Mouse (Mus musculus) kidney, adult 2 months (tissue): Measurements from ENCODE around the gene Pmel.
"Not testable (repeated sequence)": the region's sequence is repeated elsewhere in the genome, so short reads cannot be mapped to it uniquely, and the experiment has no call there.

Experiments
- CTCF ChIP-seq: fragments of 200-500 bp; conservative IDR thresholded peaks from 2 replicates; pipeline ENCODE4 v1.5.1; 2011; ENCODE audit warnings: low read depth, mild to moderate bottlenecking, control low read depth, low read length, moderate library complexity, mixed read lengths; ENCODE audit not compliant: insufficient read depth, insufficient read length
- POLR2A ChIP-seq: fragments of 200-500 bp; IDR thresholded peaks from one replicate; pipeline ENCODE4 v1.6.1; 2011; ENCODE audit warnings: low read depth, low read length, control low read depth

DNA sequence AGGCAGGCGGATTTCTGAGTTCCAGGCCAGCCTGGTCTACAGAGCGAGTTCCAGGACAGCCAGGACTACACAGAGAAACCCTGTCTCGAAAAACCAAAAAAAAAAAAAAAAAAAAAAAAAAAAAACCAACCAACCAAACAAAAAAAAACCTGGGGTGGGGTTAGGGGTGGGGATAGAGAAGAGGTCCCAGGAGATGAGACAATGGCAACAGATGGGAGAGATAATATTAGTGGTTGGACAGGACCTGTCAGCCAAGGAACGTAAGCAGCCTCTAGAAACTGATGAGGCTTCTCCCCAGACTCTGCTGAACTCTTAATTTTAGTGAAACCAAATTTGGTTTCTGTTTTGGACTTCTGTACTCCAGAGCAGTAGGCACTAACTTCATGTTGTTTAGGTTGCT is 21.5 kb downstream of the Pmel start:
- TF ChIP-seq CTCF, POLR2A: not testable (repeated sequence)
